Mouse (Mus musculus) lung, embryonic 14.5 days (tissue): ENCODE data around the gene Pax6. TPM values are rescaled to one million over a fixed set of nuclear protein-coding genes. Genes with fewer than 3 reads are reported as not detected.

Experiments
- ATAC-seq: fragments of 200-750 bp; cut with Nextera tagmentation; 2 replicates; pipeline ENCODE4 v1.8.0; 2017; ENCODE audit warnings: mild to moderate bottlenecking, moderate TSS enrichment, moderate library complexity; ENCODE audit not compliant: insufficient read depth
- DNase-seq: peaks from one replicate; pipeline ENCODE4 v3.0.0-alpha.2; 2015
- H3K27ac ChIP-seq: fragments of 300-500 bp; sonication (generic); 2 replicates; pipeline ENCODE4 v1.5.1; 2014; ENCODE audit warnings: low read depth, mild to moderate bottlenecking, moderate library complexity
- H3K27me3 ChIP-seq: fragments of 300-500 bp; sonication (generic); 2 replicates; pipeline ENCODE4 v1.6.1; 2014; ENCODE audit warnings: low read length, control low read depth; ENCODE audit not compliant: insufficient read depth
- H3K36me3 ChIP-seq: fragments of 300-500 bp; sonication (generic); 2 replicates; pipeline ENCODE4 v1.6.1; 2014; ENCODE audit warnings: control low read depth; ENCODE audit not compliant: insufficient read depth
- H3K4me1 ChIP-seq: fragments of 300-500 bp; sonication (generic); 2 replicates; pipeline ENCODE4 v1.6.1; 2014; ENCODE audit warnings: antibody characterized with exemption, control low read depth; ENCODE audit not compliant: insufficient read depth
- H3K4me2 ChIP-seq: fragments of 300-500 bp; sonication (generic); 2 replicates; pipeline ENCODE4 v1.6.1; 2014; ENCODE audit warnings: mild to moderate bottlenecking
- H3K4me3 ChIP-seq: fragments of 300-500 bp; sonication (generic); 2 replicates; pipeline ENCODE4 v1.5.1; 2014; ENCODE audit warnings: low read depth, low read length
- H3K9ac ChIP-seq: fragments of 300-500 bp; sonication (generic); 2 replicates; pipeline ENCODE4 v1.6.1; 2014
- H3K9me3 ChIP-seq: fragments of 300-500 bp; sonication (generic); 2 replicates; pipeline ENCODE4 v1.6.1; 2016; ENCODE audit warnings: low read depth, low read length, control low read depth
- CTCF ChIP-seq: IDR thresholded peaks from 2 replicates; pipeline ENCODE4 v1.5.1; 2016; ENCODE audit warnings: antibody characterized with exemption, low read depth
- WGBS: fragments of 180-500 bp; shearing (Covaris S2); extraction: QIAGEN DNeasy Blood & Tissue Kit; methylation state at CpG from one replicate; pipeline ENCODE4 v1.1.7; 2014; 5-methylcytosine and 5-hydroxymethylcytosine counted together
- polyA plus RNA-seq: library from polyadenylated mRNA; unstranded; fragments of >200 nt; fragmentation: Nextera tagmentation; extraction: Ambion mirVana; gene quantifications from 2 replicates; pipeline ENCODE4 v1.2.1, GENCODE M21; 2014

Gene Pax6
- 0.08 TPM in 1 of 2 replicates, not detected in the other for polyA plus RNA-seq

GRCm38 (mm10) chr2:105668271-105669270, at the start of gene Pax6:
Pax6 (plus strand) TSS chr2:105668900.
- ATAC-seq = no peak
- H3K4me2 ChIP-seq = no peak within 1 kb of the TSS

GRCm38 (mm10) chr2:105648933-105649332, 19.8 kb upstream of the Pax6 start:
- Histone ChIP-seq H3K9ac (no peak overlapping the region), H3K4me3 (no peak overlapping the region), H3K4me2 (no peak overlapping the region), H3K27me3 (peaks cover 21% of the 10 kb centered on the region; the same call in 1 of the 2 replicates), H3K4me1 (no peaks in the 10 kb centered on the region), H3K9me3 (no peaks in the 10 kb centered on the region), H3K36me3 (no peaks in the 10 kb centered on the region), H3K27ac (no peak overlapping the region)
- no peak for TF ChIP-seq CTCF
- 54% methylated on average over 2 of the region's 2 CpGs for WGBS
- DNase-seq (no peak), ATAC-seq (no peak)

More at GRCm38 (mm10) chr2:105668271-105669270, at the start of gene Pax6:
- WGBS = under 1% methylated on average over 44 of the region's 44 CpGs
- Histone ChIP-seq H3K4me1 (no peaks in the 10 kb centered on the region), H3K4me3 (no peak within 1 kb of the TSS), H3K27me3 (peaks cover 100% of the 10 kb centered on the region), H3K9me3 (no peaks in the 10 kb centered on the region), H3K9ac (no peak within 1 kb of the TSS), H3K27ac (no peak within 1 kb of the TSS), H3K36me3 (no peaks in the 10 kb centered on the region)
- TF ChIP-seq CTCF = no peak
- DNase-seq = no peak

- H3K9me3 ChIP-seq = no peaks in the 10 kb centered on the region
- H3K27ac ChIP-seq = no peak overlapping the region
- no peak for DNase-seq
- WGBS = 71% methylated on average over 8 of the region's 8 CpGs
- H3K27me3 ChIP-seq = peaks cover 79% of the 10 kb centered on the region
- TF ChIP-seq CTCF = no peak
- no peaks in the 10 kb centered on the region for H3K4me1 ChIP-seq
- H3K36me3 ChIP-seq = no peaks in the 10 kb centered on the region
- no peak overlapping the region for H3K4me3 ChIP-seq
- no peak overlapping the region for H3K9ac ChIP-seq
- no peak for ATAC-seq
- H3K4me2 ChIP-seq = no peak overlapping the region
Measured at GRCm38 (mm10) chr2:105656456-105656855, 12.2 kb upstream of the Pax6 start.

GRCm38 (mm10) chr2:105659350-105659749, 9.3 kb upstream of the Pax6 start:
- no peak overlapping the region for H3K27ac ChIP-seq
- ATAC-seq (no peak), DNase-seq (no peak)
- no peaks in the 10 kb centered on the region for H3K9me3 ChIP-seq
- no peaks in the 10 kb centered on the region for H3K36me3 ChIP-seq
- no peak for TF ChIP-seq CTCF
- no peaks in the 10 kb centered on the region for H3K4me1 ChIP-seq
- no peak overlapping the region for H3K4me2 ChIP-seq
- 7% methylated on average over 9 of the region's 9 CpGs for WGBS
- no peak overlapping the region for H3K9ac ChIP-seq
- H3K27me3 ChIP-seq = peaks cover 90% of the 10 kb centered on the region
- no peak overlapping the region for H3K4me3 ChIP-seq

- WGBS = 2% methylated on average over 41 of the region's 41 CpGs
- TF ChIP-seq CTCF = no peak
- no peak overlapping the region for H3K9ac ChIP-seq
- no peaks in the 10 kb centered on the region for H3K4me1 ChIP-seq
- H3K27ac ChIP-seq = no peak overlapping the region
- ATAC-seq (peak; percentile 21; the same call in 1 of the 2 replicates), DNase-seq (no peak)
- no peaks in the 10 kb centered on the region for H3K36me3 ChIP-seq
- H3K4me2 ChIP-seq = no peak overlapping the region
- H3K9me3 ChIP-seq = no peaks in the 10 kb centered on the region
- H3K27me3 ChIP-seq = peaks cover 97% of the 10 kb centered on the region
- H3K4me3 ChIP-seq = no peak overlapping the region
Measured at GRCm38 (mm10) chr2:105659926-105660873, 8.5 kb upstream of the Pax6 start.

GRCm38 (mm10) chr2:105660874-105661622, 7.7 kb upstream of the Pax6 start:
- no peak overlapping the region for H3K9ac ChIP-seq
- no peak overlapping the region for H3K27ac ChIP-seq
- no peak for TF ChIP-seq CTCF
- no peak overlapping the region for H3K4me2 ChIP-seq
- H3K4me1 ChIP-seq = no peaks in the 10 kb centered on the region
- H3K4me3 ChIP-seq = no peak overlapping the region
- ATAC-seq = no peak
- peaks cover 98% of the 10 kb centered on the region for H3K27me3 ChIP-seq
- H3K9me3 ChIP-seq = no peaks in the 10 kb centered on the region
- H3K36me3 ChIP-seq = no peaks in the 10 kb centered on the region
- DNase-seq = no peak
- WGBS = 1% methylated on average over 26 of the region's 26 CpGs
